Mouse (Mus musculus) heart, postnatal 10 days (tissue): ENCODE data around the gene Ttll2. TPM values are rescaled to one million over a fixed set of nuclear protein-coding genes. Genes with fewer than 3 reads are reported as not detected.
A peak's percentile ranks its signal among the peaks of the same experiment; 100 is the strongest.
"Not testable (repeated sequence)": the region's sequence is repeated elsewhere in the genome, so short reads cannot be mapped to it uniquely, and the experiment has no call there.

ENCODE experiments used
- DNase-seq, 2 experiments: peaks; one replicate each; pipeline ENCODE4 v3.0.0; 2021
- intact Hi-C: fragments of 180-260 bp; cut with DNase I; formaldehyde crosslinking; loops from one replicate; pipeline ENCODE4 v1.15.1; 2025
- total RNA-seq, 2 experiments: library from RNA; stranded (reverse); gene quantifications; 2 replicates each; pipeline ENCODE4 v1.2.3; 2021

The Ttll2 gene
- total RNA-seq, 2 experiments from 2014 or later: not detected

- intact Hi-C loops, DNase-seq: not testable (repeated sequence)
Measured at GRCm38 (mm10) chr17:7366265-7366664, 13.8 kb upstream of the Ttll2 start.

GRCm38 (mm10) chr17:7365615-7366014 lies 13.1 kb upstream of the Ttll2 start:
- DNase-seq, intact Hi-C loops: not testable (repeated sequence)

- DNase-seq: peak; percentile 76 to 79
Measured at GRCm38 (mm10) chr17:7360749-7361465, 8.4 kb upstream of the Ttll2 start.

GRCm38 (mm10) chr17:7359806-7360205 lies 7.3 kb upstream of the Ttll2 start:
- intact Hi-C loops, DNase-seq: not testable (repeated sequence)

More at GRCm38 (mm10) chr17:7360749-7361465, 8.4 kb upstream of the Ttll2 start:
- intact Hi-C loops: not testable (repeated sequence)

- intact Hi-C loops, DNase-seq: not testable (repeated sequence)
Measured at GRCm38 (mm10) chr17:7348765-7349164, 3.7 kb downstream of the Ttll2 start.

- intact Hi-C loops, DNase-seq: not testable (repeated sequence)
Measured at GRCm38 (mm10) chr17:7337381-7337780, 15.1 kb downstream of the Ttll2 start.

GRCm38 (mm10) chr17:7332745-7333144 lies 19.8 kb downstream of the Ttll2 start:
- intact Hi-C loops, DNase-seq: not testable (repeated sequence)

- intact Hi-C loops, DNase-seq: not testable (repeated sequence)
Measured at GRCm38 (mm10) chr17:7326415-7326814, 26.1 kb downstream of the Ttll2 start.

- intact Hi-C loops, DNase-seq: not testable (repeated sequence)
Measured at GRCm38 (mm10) chr17:7324346-7324745, 28.1 kb downstream of the Ttll2 start, which contains the start of gene Tcp10a. Gene Tcp10a (plus strand): TSS chr17:7324646.

- intact Hi-C loops, DNase-seq: not testable (repeated sequence)
Measured at GRCm38 (mm10) chr17:7319789-7320188, 32.7 kb downstream of the Ttll2 start.

- intact Hi-C loops, DNase-seq: not testable (repeated sequence)
Measured at GRCm38 (mm10) chr17:7315693-7316382, 36.7 kb downstream of the Ttll2 start.

GRCm38 (mm10) chr17:7306278-7307196 lies 46.0 kb downstream of the Ttll2 start:
- peak; percentile 61 to 67 for DNase-seq
- intact Hi-C loops: not testable (repeated sequence)

Other genes with a start within 250 kb of the Ttll2 start
- 10 to 100 TPM; 16.7 to 20.9 TPM for gene Rps6ka2, start 182.6 kb downstream of the Ttll2 start, total RNA-seq
- gene Tcp10a, start 28.1 kb downstream of the Ttll2 start, total RNA-seq: not detected
- not detected for gene Gm49630, start 19.3 kb upstream of the Ttll2 start, total RNA-seq
- gene Unc93a2, start 32.8 kb upstream of the Ttll2 start, total RNA-seq: not detected